Mouse (Mus musculus): ENCODE results near the gene Gch1.

Gch1 gene

GRCm38 (mm10) chr14:47206601-47207000 is 17.4 kb upstream of the Gch1 start:
- DNase-seq (ENCODE audit: low read depth, low spot score), result no peak

- DNase-seq (ENCODE audit: low read depth, low spot score), result no peak
These were observed 16.2 kb upstream of the Gch1 start for GRCm38 (mm10) chr14:47205270-47205972.

GRCm38 (mm10) chr14:47197340-47197739 is 8.1 kb upstream of the Gch1 start:
- DNase-seq (ENCODE audit: low read depth, low spot score), result no peak

- DNase-seq (ENCODE audit: low read depth, low spot score), result no peak
These were observed 7.5 kb upstream of the Gch1 start for GRCm38 (mm10) chr14:47196711-47197110.

- peak; percentile 55 for DNase-seq (ENCODE audit: low read depth, low spot score)
These were observed 4.9 kb upstream of the Gch1 start for GRCm38 (mm10) chr14:47194096-47194495.

GRCm38 (mm10) chr14:47193506-47193905 is 4.3 kb upstream of the Gch1 start:
- no peak for DNase-seq (ENCODE audit: low read depth, low spot score)

GRCm38 (mm10) chr14:47191861-47192260 is 2.6 kb upstream of the Gch1 start:
- no peak for DNase-seq (ENCODE audit: low read depth, low spot score)

- no peak for DNase-seq (ENCODE audit: low read depth, low spot score)
These were observed 1.4 kb upstream of the Gch1 start for GRCm38 (mm10) chr14:47190626-47191025.

GRCm38 (mm10) chr14:47189635-47189955 is 382 bp upstream of the Gch1 start:
- no peak for DNase-seq (ENCODE audit: low read depth, low spot score)

- DNase-seq (ENCODE audit: low read depth, low spot score), result no peak
These were observed 752 bp downstream of the Gch1 start for GRCm38 (mm10) chr14:47188475-47188847.

- no peak for DNase-seq (ENCODE audit: low read depth, low spot score)
These were observed 1.4 kb downstream of the Gch1 start for GRCm38 (mm10) chr14:47187666-47188360.

GRCm38 (mm10) chr14:47187261-47187660 is 2.0 kb downstream of the Gch1 start:
- no peak for DNase-seq (ENCODE audit: low read depth, low spot score)

GRCm38 (mm10) chr14:47186561-47186960 is 2.7 kb downstream of the Gch1 start:
- DNase-seq (ENCODE audit: low read depth, low spot score), result no peak

GRCm38 (mm10) chr14:47181497-47182290 is 7.5 kb downstream of the Gch1 start:
- DNase-seq (ENCODE audit: low read depth, low spot score), result peak; percentile 39

GRCm38 (mm10) chr14:47178851-47179250 is 10.4 kb downstream of the Gch1 start:
- DNase-seq (ENCODE audit: low read depth, low spot score), result no peak

- no peak for DNase-seq (ENCODE audit: low read depth, low spot score)
These were observed 11.3 kb downstream of the Gch1 start for GRCm38 (mm10) chr14:47177846-47178414.

GRCm38 (mm10) chr14:47176226-47176625 is 13.0 kb downstream of the Gch1 start:
- no peak for DNase-seq (ENCODE audit: low read depth, low spot score)

- no peak for DNase-seq (ENCODE audit: low read depth, low spot score)
These were observed 14.1 kb downstream of the Gch1 start for GRCm38 (mm10) chr14:47175136-47175535.

- DNase-seq (ENCODE audit: low read depth, low spot score), result no peak
These were observed 17.1 kb downstream of the Gch1 start for GRCm38 (mm10) chr14:47172073-47172472.

GRCm38 (mm10) chr14:47170499-47171109 is 18.6 kb downstream of the Gch1 start:
- no peak for DNase-seq (ENCODE audit: low read depth, low spot score)

- no peak for DNase-seq (ENCODE audit: low read depth, low spot score)
These were observed 19.4 kb downstream of the Gch1 start for GRCm38 (mm10) chr14:47169677-47170410.
